Mouse (Mus musculus) thymus, adult 2 months (tissue): ENCODE measurements around the gene Rars.

Experiments used
- CTCF ChIP-seq: fragments of 200-500 bp; IDR thresholded peaks from 2 replicates; pipeline ENCODE4 v1.5.1; 2012; ENCODE audit warnings: mild to moderate bottlenecking, control low read depth, low read length, moderate library complexity, borderline replicate concordance; ENCODE audit not compliant: control insufficient read depth, poor library complexity, insufficient read depth; ENCODE audit errors: extremely low read depth
- POLR2A ChIP-seq: fragments of 200-500 bp; IDR thresholded peaks from 2 replicates; pipeline ENCODE4 v1.6.1; 2012; ENCODE audit warnings: mild to moderate bottlenecking, low read length, control low read depth, moderate library complexity; ENCODE audit not compliant: control insufficient read depth, poor library complexity, insufficient read depth; ENCODE audit errors: extremely low read depth

DNA sequence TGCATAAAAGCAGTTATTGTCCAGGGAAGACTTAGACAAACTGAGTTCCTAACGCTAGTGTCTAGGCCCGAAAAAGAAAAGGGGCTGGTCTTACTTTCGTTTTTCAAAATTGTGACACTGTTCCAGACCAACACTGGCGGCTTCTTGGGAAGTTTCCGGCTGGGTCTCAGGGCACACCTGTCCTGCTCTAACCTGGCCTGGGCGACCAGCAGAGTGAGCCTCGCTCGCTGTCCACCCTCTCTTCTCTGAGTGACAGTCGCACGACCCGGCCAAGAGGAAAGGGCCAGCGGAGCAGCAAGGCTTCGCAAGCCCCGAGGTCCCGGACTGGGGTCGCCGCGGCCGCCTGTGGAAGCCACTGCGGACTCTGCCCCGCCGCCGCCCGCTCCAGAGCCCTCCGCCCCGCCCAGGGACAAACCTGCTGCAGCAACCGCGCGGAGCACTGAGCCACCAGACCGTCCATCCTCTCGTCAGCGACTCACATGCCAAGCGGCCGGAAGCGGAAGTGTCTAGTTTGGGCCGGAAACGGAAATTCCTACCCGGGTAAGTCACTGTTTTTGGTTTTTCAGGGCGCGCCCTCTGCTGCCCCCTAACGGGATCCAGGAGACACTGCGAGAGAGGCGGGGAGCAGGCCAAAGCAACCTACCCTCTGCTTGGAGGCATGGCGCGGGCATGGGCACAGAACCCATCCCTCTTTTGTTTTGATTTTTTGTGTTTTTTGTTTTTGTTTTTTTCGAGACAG lies at the start of gene Rars:
- TF ChIP-seq POLR2A (peak; percentile 66; the same call in 1 of the 2 replicates), CTCF (peak; percentile 93)
